Mouse (Mus musculus) liver, embryonic 15.5 days (tissue): ENCODE results near the gene Trappc6a. TPM values are rescaled to one million over a fixed set of nuclear protein-coding genes. Genes with fewer than 3 reads are reported as not detected.

ENCODE experiments used
- ATAC-seq: fragments of 200-750 bp; cut with Nextera tagmentation; 2 replicates; pipeline ENCODE4 v1.8.0; 2017; ENCODE audit warnings: moderate number of reproducible peaks, mild to moderate bottlenecking, moderate library complexity; ENCODE audit not compliant: insufficient read depth
- H3K27ac ChIP-seq: fragments of 300-500 bp; sonication (generic); replicated peaks from 2 replicates; pipeline ENCODE4 v1.5.1; 2015; ENCODE audit warnings: mild to moderate bottlenecking, inconsistent platforms
- H3K27me3 ChIP-seq: fragments of 300-500 bp; sonication (generic); 2 replicates; pipeline ENCODE4 v1.6.1; 2015; ENCODE audit warnings: mild to moderate bottlenecking, inconsistent platforms
- H3K36me3 ChIP-seq: fragments of 300-500 bp; sonication (generic); replicated peaks from 2 replicates; pipeline ENCODE4 v1.6.1; 2015; ENCODE audit warnings: moderate library complexity, mild to moderate bottlenecking, inconsistent platforms
- H3K4me1 ChIP-seq: fragments of 300-500 bp; sonication (generic); replicated peaks from 2 replicates; pipeline ENCODE4 v1.6.1; 2015; ENCODE audit warnings: inconsistent platforms
- H3K4me2 ChIP-seq: fragments of 300-500 bp; sonication (generic); 2 replicates; pipeline ENCODE4 v1.6.1; 2015; ENCODE audit warnings: moderate library complexity, mild to moderate bottlenecking, inconsistent platforms
- H3K4me3 ChIP-seq: fragments of 300-500 bp; sonication (generic); replicated peaks from 2 replicates; pipeline ENCODE4 v1.5.1; 2015; ENCODE audit warnings: mild to moderate bottlenecking, inconsistent platforms
- H3K9ac ChIP-seq: fragments of 300-500 bp; sonication (generic); 2 replicates; pipeline ENCODE4 v1.6.1; 2015; ENCODE audit warnings: moderate library complexity, mild to moderate bottlenecking, inconsistent platforms
- H3K9me3 ChIP-seq: fragments of 300-500 bp; sonication (generic); replicated peaks from 2 replicates; pipeline ENCODE4 v1.6.1; 2016; ENCODE audit warnings: inconsistent platforms
- WGBS: fragments of 180-500 bp; shearing (Covaris S2); methylation state at CpG from one replicate; pipeline ENCODE4 v1.1.7; 2015; ENCODE audit warnings: mixed read lengths; ENCODE audit not compliant: insufficient replicate concordance; 5-methylcytosine and 5-hydroxymethylcytosine counted together
- polyA plus RNA-seq: library from polyadenylated mRNA; unstranded; fragments of >200 nt; fragmentation: Nextera tagmentation; extraction: Ambion mirVana; gene quantifications from 2 replicates; pipeline ENCODE4 v1.2.1, GENCODE M21; 2015

Gene Trappc6a
- polyA plus RNA-seq, 1 experiment from 2014 or later: 42.0 TPM

DNA sequence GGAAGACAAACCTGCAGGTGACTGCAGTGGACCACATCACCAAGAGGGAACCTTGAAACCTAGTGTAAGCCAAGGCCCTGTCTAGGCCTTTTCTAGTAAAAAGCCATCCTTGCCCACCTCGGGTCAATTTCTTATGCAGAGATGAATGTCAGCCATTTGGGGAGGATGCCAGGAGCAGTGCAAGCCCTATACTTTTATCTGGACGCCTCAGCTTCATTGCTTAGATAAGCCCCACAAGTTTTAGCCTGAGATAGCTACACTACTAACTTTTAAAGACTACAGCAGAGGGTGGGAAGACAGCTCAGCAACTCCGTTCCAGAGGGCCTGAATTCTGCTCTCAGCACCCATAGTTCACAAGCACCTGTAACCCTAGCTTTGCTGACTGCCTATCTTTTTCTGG is 55.7 kb downstream of the Trappc6a start:
- H3K36me3 ChIP-seq: peaks cover 41% of the 10 kb centered on the region
- H3K4me1 ChIP-seq: peaks cover 74% of the 10 kb centered on the region
- WGBS: 20% methylated on average over 3 of the region's 3 CpGs
- no peaks in the 10 kb centered on the region for H3K9me3 ChIP-seq
- H3K4me3 ChIP-seq: peak overlapping the region; percentile 94
- peak overlapping the region; percentile 96 for H3K9ac ChIP-seq
- H3K27me3 ChIP-seq: no peaks in the 10 kb centered on the region
- ATAC-seq: peak; percentile 78
- H3K4me2 ChIP-seq: peak overlapping the region; percentile 90
- H3K27ac ChIP-seq: peak overlapping the region; percentile 94

DNA sequence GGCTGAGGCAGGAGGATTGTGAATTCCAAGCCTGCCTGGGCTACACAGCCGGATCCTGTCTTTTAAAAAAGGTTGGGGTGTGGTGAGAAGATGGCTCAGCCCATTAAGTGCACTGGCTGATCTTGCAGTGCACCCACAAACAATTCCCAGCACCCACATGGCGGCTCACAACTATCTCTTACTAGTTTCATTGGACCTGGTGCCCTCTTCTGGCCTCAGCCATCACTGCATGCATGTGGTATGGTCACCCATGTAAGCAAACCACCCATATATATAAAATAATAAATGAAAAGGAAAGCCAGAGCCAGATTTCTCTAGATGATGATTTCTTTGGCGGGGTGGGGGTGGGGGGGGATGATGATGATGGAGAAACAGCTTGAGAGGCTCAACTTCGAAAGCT is 56.3 kb downstream of the Trappc6a start:
- ATAC-seq: no peak
- Histone ChIP-seq H3K36me3 (peaks cover 47% of the 10 kb centered on the region), H3K4me3 (peak overlapping the region; percentile 94), H3K4me2 (peak overlapping the region; percentile 90), H3K9me3 (no peaks in the 10 kb centered on the region), H3K9ac (peak overlapping the region; percentile 9; the same call in 1 of the 2 replicates), H3K27me3 (no peaks in the 10 kb centered on the region), H3K4me1 (peaks cover 68% of the 10 kb centered on the region), H3K27ac (peak overlapping the region; percentile 94)
- WGBS: 81% methylated on average over 4 of the region's 4 CpGs

Other genes with a start within 250 kb of the Trappc6a start
- 41.2 and 42.4 TPM in 2 replicates for gene Vasp, start 236.6 kb upstream of the Trappc6a start, polyA plus RNA-seq
- 0.05 TPM in 1 of 2 replicates, not detected in the other for gene Ppm1n, start 228.3 kb upstream of the Trappc6a start, polyA plus RNA-seq
- 3.9 and 5.2 TPM in 2 replicates for gene Rtn2, start 225.8 kb upstream of the Trappc6a start, polyA plus RNA-seq
- 0.03 TPM in 1 of 2 replicates, not detected in the other for gene Fosb, start 198.3 kb upstream of the Trappc6a start, polyA plus RNA-seq
- gene Ercc1, start 163.6 kb upstream of the Trappc6a start, polyA plus RNA-seq: 14.0 and 14.5 TPM in 2 replicates
- gene Cd3eap, start 148.9 kb upstream of the Trappc6a start, polyA plus RNA-seq: 7.9 and 8.1 TPM in 2 replicates
- 0.94 and 1.5 TPM in 2 replicates for gene Ppp1r13l, start 148.6 kb upstream of the Trappc6a start, polyA plus RNA-seq
- gene Ercc2, start 126.4 kb upstream of the Trappc6a start, polyA plus RNA-seq: 6.2 and 7.5 TPM in 2 replicates
- 0.46 and 0.84 TPM in 2 replicates for gene Klc3, start 104.3 kb upstream of the Trappc6a start, polyA plus RNA-seq
- 32.2 and 49.9 TPM in 2 replicates for gene Ckm, start 103.6 kb upstream of the Trappc6a start, polyA plus RNA-seq
- 1.2 and 1.6 TPM in 2 replicates for gene Mark4, start 49.6 kb upstream of the Trappc6a start, polyA plus RNA-seq
- gene Exoc3l2, start 45.1 kb upstream of the Trappc6a start, polyA plus RNA-seq: 0.85 and 1.2 TPM in 2 replicates
- gene Bloc1s3, start within 50 bp of the Trappc6a start, polyA plus RNA-seq: 0.79 and 1.1 TPM in 2 replicates
- gene Nkpd1, start 9.4 kb downstream of the Trappc6a start, polyA plus RNA-seq: not detected in 2 replicates
- 10.2 and 15.7 TPM in 2 replicates for gene Ppp1r37, start 54.7 kb downstream of the Trappc6a start, polyA plus RNA-seq
- gene Zfp296, start 68.9 kb downstream of the Trappc6a start, polyA plus RNA-seq: 0.60 and 0.81 TPM in 2 replicates
- gene Gemin7, start 69.2 kb downstream of the Trappc6a start, polyA plus RNA-seq: 79.6 and 90.9 TPM in 2 replicates
- gene Clasrp, start 96.1 kb downstream of the Trappc6a start, polyA plus RNA-seq: 12.2 and 13.4 TPM in 2 replicates
- 1.7 TPM in 2 replicates for gene Relb, start 121.0 kb downstream of the Trappc6a start, polyA plus RNA-seq
- gene Clptm1, start 156.6 kb downstream of the Trappc6a start, polyA plus RNA-seq: 48.3 and 48.8 TPM in 2 replicates
- 1,160 and 1,332 TPM in 2 replicates for gene Apoc2, start 169.5 kb downstream of the Trappc6a start, polyA plus RNA-seq
- 22.2 and 29.1 TPM in 2 replicates for gene Gm44805, start 173.0 kb downstream of the Trappc6a start, polyA plus RNA-seq
- 273 and 372 TPM in 2 replicates for gene Apoc4, start 173.1 kb downstream of the Trappc6a start, polyA plus RNA-seq
- 609 and 611 TPM in 2 replicates for gene Apoc1, start 184.3 kb downstream of the Trappc6a start, polyA plus RNA-seq
- 2,704 and 3,478 TPM in 2 replicates for gene Apoe, start 190.8 kb downstream of the Trappc6a start, polyA plus RNA-seq
- 87.2 and 91.8 TPM in 2 replicates for gene Tomm40, start 207.0 kb downstream of the Trappc6a start, polyA plus RNA-seq
- 15.2 and 19.5 TPM in 2 replicates for gene Nectin2, start 242.1 kb downstream of the Trappc6a start, polyA plus RNA-seq